Mouse (Mus musculus) E14TG2a.4 (cell line): Measurements from ENCODE around the gene Gm13212.
"Not testable (repeated sequence)": the region's sequence is repeated elsewhere in the genome, so short reads cannot be mapped to it uniquely, and the experiment has no call there.

ENCODE experiments used
- H3K27me3 ChIP-seq: 2 replicates; pipeline ENCODE4 v1.6.1; 2014; ENCODE audit warnings: low read length, control low read depth; ENCODE audit not compliant: insufficient read depth
- H3K36me3 ChIP-seq: 2 replicates; pipeline ENCODE4 v1.6.1; 2014; ENCODE audit warnings: low read length, control low read depth; ENCODE audit not compliant: insufficient read depth
- H3K4me1 ChIP-seq: replicated peaks from 2 replicates; pipeline ENCODE4 v1.6.1; 2014; ENCODE audit warnings: low read depth, low read length, control low read depth
- H3K4me3 ChIP-seq: replicated peaks from 2 replicates; pipeline ENCODE4 v1.5.1; 2014; ENCODE audit warnings: mild to moderate bottlenecking, low read length
- H3K9me3 ChIP-seq: 2 replicates; pipeline ENCODE4 v1.6.1; 2014; ENCODE audit warnings: low read length, control low read depth
- CTCF ChIP-seq: conservative IDR thresholded peaks from 2 replicates; pipeline ENCODE4 v1.5.1; 2014; ENCODE audit warnings: low read length

Gm13212 gene

DNA sequence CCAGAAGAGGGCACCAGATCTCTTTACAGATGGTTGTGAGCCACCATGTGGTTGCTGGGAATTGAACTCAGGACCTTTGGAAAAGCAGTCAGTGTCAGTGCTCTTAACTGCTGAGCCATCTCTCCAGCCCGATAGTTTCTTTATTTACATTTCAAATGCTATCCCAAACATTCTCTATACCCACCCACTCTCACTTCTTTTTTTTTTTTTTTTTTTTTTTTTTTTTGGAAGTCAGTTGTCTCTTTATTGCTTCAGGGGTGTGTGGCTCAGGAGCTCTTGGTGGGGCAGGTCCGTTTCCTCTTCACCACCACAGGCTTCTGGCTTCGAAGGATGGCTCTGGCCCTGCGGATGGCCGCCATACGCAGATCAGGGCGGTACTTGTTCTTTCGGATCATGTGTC lies 8.3 kb upstream of the Gm13212 start:
- H3K27me3 ChIP-seq, H3K4me1 ChIP-seq, H3K9me3 ChIP-seq, H3K36me3 ChIP-seq: not testable (repeated sequence)
- peak overlapping the region; percentile 37 for H3K4me3 ChIP-seq
- TF ChIP-seq CTCF: peak; percentile 44

DNA sequence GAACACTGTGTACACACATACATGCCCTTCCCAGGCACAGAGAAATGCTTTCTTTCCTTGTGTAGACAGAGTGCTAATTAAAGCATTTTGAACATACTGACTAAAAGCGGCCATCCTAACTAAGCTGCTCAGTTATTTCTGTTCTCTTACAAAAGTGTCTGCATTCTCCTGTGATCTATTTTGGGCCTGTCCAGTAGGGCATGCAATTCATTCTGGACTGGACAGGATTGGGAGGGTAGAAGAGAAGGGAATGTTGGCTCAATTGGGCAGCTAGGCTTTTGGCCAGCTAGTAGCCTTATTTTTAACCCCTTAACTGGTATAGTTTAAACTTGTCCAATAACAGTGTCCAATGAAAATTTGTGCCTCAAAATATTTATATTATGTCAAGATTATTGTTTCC lies 4.6 kb upstream of the Gm13212 start:
- not testable (repeated sequence) for H3K9me3 ChIP-seq, H3K4me1 ChIP-seq

DNA sequence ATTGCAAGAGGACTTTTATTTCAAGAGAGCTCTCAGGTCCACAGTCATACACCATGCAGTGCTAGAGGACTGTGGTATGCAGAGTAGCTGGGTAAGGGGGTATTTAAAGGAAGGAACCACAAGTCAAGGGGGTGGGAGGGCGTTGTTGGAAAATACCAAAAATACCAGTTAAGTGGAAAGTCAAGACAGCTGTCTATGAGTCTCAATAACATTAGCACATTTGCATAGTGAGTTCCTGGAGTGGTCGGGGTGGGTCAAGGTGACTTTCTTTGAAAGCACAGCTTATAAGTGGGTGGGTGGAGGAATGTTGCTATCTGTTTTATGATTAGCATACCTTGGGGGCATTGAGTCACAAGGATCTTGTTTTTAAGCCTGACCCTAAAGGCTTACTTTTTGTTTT lies 1.1 kb downstream of the Gm13212 start:
- not testable (repeated sequence) for H3K36me3 ChIP-seq, H3K27me3 ChIP-seq, H3K4me1 ChIP-seq
- Histone ChIP-seq H3K4me3 (peak overlapping the region; percentile 65; the same call in 1 of the 2 replicates), H3K9me3 (peaks cover 31% of the 10 kb centered on the region)

More for the DNA sequence above, 4.6 kb upstream of the Gm13212 start:
- H3K27me3 ChIP-seq, H3K4me3 ChIP-seq, H3K36me3 ChIP-seq: not testable (repeated sequence)

DNA sequence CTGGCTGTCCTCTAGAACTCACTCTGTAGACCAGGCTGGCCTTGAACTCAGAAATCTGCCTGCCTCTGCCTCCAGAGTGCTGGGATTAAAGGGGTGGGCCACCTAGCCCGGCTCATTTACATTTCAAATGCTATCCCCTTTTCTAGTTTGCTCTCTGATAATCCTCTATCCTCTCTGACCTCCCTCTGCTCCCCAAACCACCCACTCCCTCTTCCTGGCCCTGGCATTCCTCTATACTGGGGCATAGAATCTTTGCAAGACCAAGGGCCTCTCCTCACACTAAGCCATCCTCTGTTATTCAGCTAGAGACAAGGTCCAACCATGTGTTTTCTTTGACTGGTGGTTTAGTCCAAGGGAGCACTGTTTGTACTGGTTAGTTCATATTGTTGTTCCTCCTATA lies 9.2 kb downstream of the Gm13212 start:
- H3K27me3 ChIP-seq: not testable (repeated sequence)

DNA sequence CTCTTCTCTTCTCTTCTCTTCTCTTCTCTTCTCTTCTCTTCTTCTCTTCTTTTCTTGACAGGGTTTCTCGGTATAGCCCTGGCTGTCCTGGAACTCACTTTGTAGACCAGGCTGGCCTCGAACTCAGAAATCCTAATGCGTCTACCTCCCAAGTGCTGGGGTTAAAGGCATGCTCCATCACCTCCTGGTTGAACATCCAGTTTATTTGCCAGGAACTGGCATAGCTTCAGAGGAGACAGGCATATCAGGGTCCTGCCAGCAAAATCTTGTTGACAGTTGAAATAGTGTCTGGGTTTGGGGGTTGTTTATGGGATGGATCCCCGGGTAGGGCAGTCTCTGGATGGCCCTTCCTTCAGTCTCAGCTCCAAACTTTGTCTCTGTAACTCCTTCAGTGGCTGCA lies 9.8 kb downstream of the Gm13212 start:
- H3K9me3 ChIP-seq: peaks cover 32% of the 10 kb centered on the region
- H3K36me3 ChIP-seq: peaks cover 22% of the 10 kb centered on the region
- not testable (repeated sequence) for H3K27me3 ChIP-seq, H3K4me1 ChIP-seq, H3K4me3 ChIP-seq

More for the DNA sequence above, 9.2 kb downstream of the Gm13212 start:
- H3K4me3 ChIP-seq, H3K4me1 ChIP-seq: not testable (repeated sequence)
- H3K9me3 ChIP-seq: peaks cover 32% of the 10 kb centered on the region
- peaks cover 22% of the 10 kb centered on the region for H3K36me3 ChIP-seq

DNA sequence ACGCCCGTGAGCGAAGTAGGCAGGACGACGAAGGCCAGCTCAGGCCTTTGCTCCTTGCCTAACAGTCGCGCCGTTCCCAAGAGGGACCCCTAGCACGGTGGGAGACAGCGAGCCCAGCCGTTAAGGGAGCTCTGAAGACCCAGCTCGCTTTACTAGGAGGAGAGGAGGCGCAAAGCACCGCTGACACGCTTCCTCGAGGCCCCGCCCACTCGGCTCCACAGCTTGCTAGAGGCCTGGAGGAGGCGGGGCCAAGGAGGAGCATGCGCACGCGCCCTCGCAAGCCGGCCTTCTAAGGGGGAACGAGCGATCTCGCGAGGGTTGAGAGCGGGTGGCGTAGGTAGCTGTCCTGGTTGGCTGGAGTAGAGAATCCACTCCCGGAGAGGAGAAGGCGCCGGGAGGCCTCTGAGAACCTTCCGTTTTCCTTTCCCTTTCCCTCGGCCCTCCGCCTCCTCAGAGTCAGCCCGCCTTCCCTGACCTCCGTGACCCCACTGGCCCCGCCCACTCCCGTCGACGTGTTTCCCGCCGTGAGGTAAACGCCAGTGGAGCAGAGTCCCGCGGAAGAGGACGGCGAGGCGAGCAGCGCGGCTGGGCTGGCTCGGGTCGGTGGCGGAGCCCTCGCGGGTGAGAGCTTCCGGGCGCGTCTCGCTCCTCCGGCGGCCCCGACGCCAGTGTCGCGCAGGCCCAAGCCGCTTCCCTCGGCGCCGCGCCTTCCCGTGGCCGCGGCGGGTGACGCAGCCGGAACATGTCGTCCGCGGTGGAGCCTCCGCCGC lies 55.6 kb downstream of the Gm13212 start:
- Histone ChIP-seq H3K9me3 (peaks cover 31% of the 10 kb centered on the region), H3K4me3 (peak overlapping the region; percentile 74)
- H3K27me3 ChIP-seq, H3K4me1 ChIP-seq, H3K36me3 ChIP-seq: not testable (repeated sequence)

GRCm38 (mm10) chr4:145670385-145670784 lies 85.4 kb downstream of the Gm13212 start, which contains the start of gene Zfp980:
TSS of gene Zfp980 (plus strand) at chr4:145670685.
- not testable (repeated sequence) for H3K27me3 ChIP-seq, H3K36me3 ChIP-seq, H3K4me1 ChIP-seq, H3K9me3 ChIP-seq
- peak within 1 kb of the TSS; percentile 73 for H3K4me3 ChIP-seq

DNA sequence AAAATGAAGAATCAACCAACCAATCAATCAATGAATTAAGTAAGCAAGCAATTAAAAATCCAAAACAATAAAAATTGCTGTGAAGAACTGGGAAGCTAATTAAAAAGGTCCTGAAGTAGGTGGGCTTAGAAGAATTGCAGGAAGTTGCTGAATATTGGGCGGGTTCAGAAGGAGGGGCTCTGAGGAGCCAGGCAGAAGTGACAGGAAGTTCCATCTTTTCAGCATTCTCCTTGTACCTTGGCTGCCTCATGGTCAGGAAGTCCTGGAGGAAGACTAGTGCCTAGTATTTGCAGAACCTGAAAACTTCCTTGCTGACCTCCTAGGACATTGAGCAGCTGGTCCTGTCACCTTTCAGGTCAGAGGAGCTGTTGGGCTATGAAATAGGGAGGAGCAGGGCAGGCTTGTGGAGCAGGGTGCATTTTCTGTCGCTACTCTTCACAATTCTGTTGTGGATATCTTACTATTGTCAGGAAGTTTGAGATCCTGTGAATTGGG lies 89.4 kb downstream of the Gm13212 start:
- H3K27me3 ChIP-seq: not testable (repeated sequence)
- peaks cover 14% of the 10 kb centered on the region for H3K4me1 ChIP-seq

More for the DNA sequence above, 89.4 kb downstream of the Gm13212 start:
- not testable (repeated sequence) for H3K9me3 ChIP-seq
- Histone ChIP-seq H3K36me3 (peaks cover 16% of the 10 kb centered on the region), H3K4me3 (peak overlapping the region; percentile 82)
